Mouse (Mus musculus): ENCODE data around the gene Vmn1r208. TPM values are rescaled to one million over a fixed set of nuclear protein-coding genes. Genes with fewer than 3 reads are reported as not detected.
"Not testable (repeated sequence)": the region's sequence is repeated elsewhere in the genome, so short reads cannot be mapped to it uniquely, and the experiment has no call there.

Gene Vmn1r208
- not detected in 2 replicates for polyA plus RNA-seq (2015; fragmentation: Nextera tagmentation; extraction: Ambion mirVana)

DNA sequence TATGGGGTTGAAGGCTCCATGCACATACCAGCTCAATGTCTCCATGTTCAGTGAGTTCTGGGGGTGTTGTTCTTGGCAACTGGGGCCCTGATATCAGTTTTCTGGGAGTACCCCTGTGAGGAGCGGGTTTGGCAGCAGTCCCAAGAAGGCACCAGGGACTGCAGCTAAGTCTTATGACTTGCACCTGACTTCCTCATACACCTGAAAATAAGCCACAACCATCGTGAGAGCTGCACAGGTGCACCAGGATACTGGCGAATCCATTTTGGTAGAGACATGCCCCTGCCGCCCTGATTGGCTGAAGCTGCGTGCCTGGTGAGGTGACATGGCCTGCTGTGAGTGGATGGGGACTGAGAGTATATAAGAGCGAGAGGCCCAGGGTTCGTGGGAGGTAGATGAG, at the start of gene Vmn1r208:
TSS of gene Vmn1r208 (minus strand) at position 101 of the 400 bp plus-strand sequence.
- H3K27me3 ChIP-seq (replicated peaks; ENCODE audit: insufficient read depth, low read length); H3K4me2 ChIP-seq (replicated peaks; ENCODE audit: low read depth, low read length); H3K4me1 ChIP-seq (ENCODE audit: insufficient read depth, low read depth, low read length); H3K9ac ChIP-seq (replicated peaks; ENCODE audit: low read depth); H3K4me3 ChIP-seq (ENCODE audit: low read depth, low read length); DNase-seq (ENCODE audit: low spot score); H3K36me3 ChIP-seq (ENCODE audit: insufficient read depth, low read length); H3K27ac ChIP-seq (ENCODE audit: low read length); ATAC-seq; H3K9me3 ChIP-seq (ENCODE audit: low read length): not testable (repeated sequence)
- no CpG with 5 or more reads among the region's 7 CpGs for WGBS

DNA sequence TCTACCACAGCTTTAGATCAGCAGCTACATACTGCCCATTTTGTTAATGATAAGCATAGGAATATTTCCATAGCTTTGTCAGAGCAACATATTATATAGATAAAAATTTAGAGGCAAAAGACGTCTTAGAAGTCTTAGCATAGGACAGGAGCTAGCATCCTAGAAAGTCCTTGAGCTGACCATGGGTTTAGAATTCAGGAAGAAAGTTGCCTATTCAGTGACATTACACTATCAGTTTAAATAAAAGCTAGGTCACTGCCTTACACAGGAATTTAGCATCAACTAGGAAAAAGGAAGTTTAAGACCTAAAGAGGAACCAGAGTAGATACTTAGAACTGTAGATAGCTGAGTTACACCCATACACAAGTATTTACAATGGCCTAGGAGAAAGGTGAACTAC, 44.4 kb upstream of the Vmn1r208 start:
- not testable (repeated sequence) for ATAC-seq; H3K9ac ChIP-seq (replicated peaks; ENCODE audit: low read depth); H3K4me1 ChIP-seq (ENCODE audit: insufficient read depth, low read depth, low read length); H3K36me3 ChIP-seq (ENCODE audit: insufficient read depth, low read length); H3K9me3 ChIP-seq (ENCODE audit: low read length); DNase-seq (ENCODE audit: low spot score); H3K27ac ChIP-seq (ENCODE audit: low read length); H3K4me3 ChIP-seq (ENCODE audit: low read depth, low read length); H3K4me2 ChIP-seq (replicated peaks; ENCODE audit: low read depth, low read length); H3K27me3 ChIP-seq (replicated peaks; ENCODE audit: insufficient read depth, low read length)
- WGBS: 83% methylated on average over 1 of the region's 1 CpGs

DNA sequence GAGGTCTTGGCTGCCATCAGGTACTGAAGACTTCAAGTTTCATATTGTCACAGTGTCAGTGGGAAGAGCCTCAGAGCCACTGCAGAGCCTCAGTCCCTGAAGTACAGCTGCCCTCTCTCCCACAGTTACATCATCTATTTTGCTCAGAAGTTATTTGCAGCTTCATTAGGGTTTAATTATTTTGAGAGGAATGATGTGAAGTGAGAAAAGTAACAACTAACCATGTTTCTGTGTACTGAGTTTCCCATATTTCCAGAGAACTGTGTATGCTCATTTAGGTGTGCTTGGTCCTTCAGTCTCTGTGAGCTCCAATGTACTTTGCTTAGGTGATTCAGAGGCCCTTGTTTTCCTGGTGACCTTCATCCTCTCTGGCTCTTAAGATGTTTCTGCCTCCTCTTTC, 32.4 kb upstream of the Vmn1r208 start, which contains the start of gene Vmn1r209:
TSS of gene Vmn1r209 (minus strand) at position 101 of the 400 bp plus-strand sequence.
- H3K9me3 ChIP-seq (ENCODE audit: low read length); DNase-seq (ENCODE audit: low spot score); H3K4me2 ChIP-seq (replicated peaks; ENCODE audit: low read depth, low read length); H3K4me3 ChIP-seq (ENCODE audit: low read depth, low read length); H3K27ac ChIP-seq (ENCODE audit: low read length); H3K27me3 ChIP-seq (replicated peaks; ENCODE audit: insufficient read depth, low read length); ATAC-seq; H3K36me3 ChIP-seq (ENCODE audit: insufficient read depth, low read length); H3K9ac ChIP-seq (replicated peaks; ENCODE audit: low read depth); H3K4me1 ChIP-seq (ENCODE audit: insufficient read depth, low read depth, low read length): not testable (repeated sequence)

DNA sequence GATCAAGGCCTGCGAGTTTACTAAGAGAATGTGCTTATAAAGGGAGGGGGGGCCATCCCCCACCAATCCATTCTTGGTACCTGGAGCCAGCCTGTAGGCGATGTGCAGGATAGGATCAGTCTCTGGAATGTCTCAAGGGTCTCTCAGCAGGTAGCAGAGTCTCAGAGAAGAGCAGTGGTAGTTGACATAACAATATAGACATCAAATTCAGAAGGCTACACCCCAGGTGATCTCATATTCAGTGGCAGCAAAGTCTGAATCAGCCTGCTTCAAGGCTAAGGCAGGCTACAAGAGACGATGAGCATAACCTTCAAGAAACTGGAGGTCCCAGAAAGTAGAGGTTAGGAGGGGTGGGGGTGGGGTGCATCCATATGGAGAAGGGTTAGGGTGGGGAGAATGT, 10.9 kb upstream of the Vmn1r208 start:
- not testable (repeated sequence) for H3K4me3 ChIP-seq (ENCODE audit: low read depth, low read length); ATAC-seq; H3K4me2 ChIP-seq (replicated peaks; ENCODE audit: low read depth, low read length); H3K27me3 ChIP-seq (replicated peaks; ENCODE audit: insufficient read depth, low read length); H3K27ac ChIP-seq (ENCODE audit: low read length); H3K9me3 ChIP-seq (ENCODE audit: low read length); H3K36me3 ChIP-seq (ENCODE audit: insufficient read depth, low read length); H3K4me1 ChIP-seq (ENCODE audit: insufficient read depth, low read depth, low read length); DNase-seq (ENCODE audit: low spot score); H3K9ac ChIP-seq (replicated peaks; ENCODE audit: low read depth)
- WGBS: 70% methylated on average over 3 of the region's 3 CpGs

DNA sequence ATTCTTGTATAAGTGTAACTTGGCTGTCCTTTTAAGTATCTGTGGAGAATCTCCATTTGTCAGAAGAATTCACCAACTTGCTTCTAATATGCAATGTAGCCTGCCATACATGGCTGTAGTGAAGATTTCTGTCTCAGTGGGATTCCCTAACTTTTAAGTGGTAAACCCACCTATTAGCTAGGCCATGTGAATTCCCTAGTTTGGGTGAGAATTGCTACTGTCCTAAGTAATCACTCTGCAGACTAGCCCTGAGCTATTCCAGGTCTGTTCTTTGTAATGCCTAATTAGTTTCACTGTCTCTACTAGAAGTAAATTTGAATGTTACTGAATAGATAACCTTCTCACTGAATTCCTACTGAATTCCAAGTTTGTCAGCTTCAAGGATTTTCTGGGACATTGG, 7.0 kb upstream of the Vmn1r208 start:
- not testable (repeated sequence) for H3K4me1 ChIP-seq (ENCODE audit: insufficient read depth, low read depth, low read length); DNase-seq (ENCODE audit: low spot score); H3K4me3 ChIP-seq (ENCODE audit: low read depth, low read length); ATAC-seq; H3K4me2 ChIP-seq (replicated peaks; ENCODE audit: low read depth, low read length); H3K27ac ChIP-seq (ENCODE audit: low read length); H3K27me3 ChIP-seq (replicated peaks; ENCODE audit: insufficient read depth, low read length); H3K36me3 ChIP-seq (ENCODE audit: insufficient read depth, low read length); H3K9ac ChIP-seq (replicated peaks; ENCODE audit: low read depth); H3K9me3 ChIP-seq (ENCODE audit: low read length)

DNA sequence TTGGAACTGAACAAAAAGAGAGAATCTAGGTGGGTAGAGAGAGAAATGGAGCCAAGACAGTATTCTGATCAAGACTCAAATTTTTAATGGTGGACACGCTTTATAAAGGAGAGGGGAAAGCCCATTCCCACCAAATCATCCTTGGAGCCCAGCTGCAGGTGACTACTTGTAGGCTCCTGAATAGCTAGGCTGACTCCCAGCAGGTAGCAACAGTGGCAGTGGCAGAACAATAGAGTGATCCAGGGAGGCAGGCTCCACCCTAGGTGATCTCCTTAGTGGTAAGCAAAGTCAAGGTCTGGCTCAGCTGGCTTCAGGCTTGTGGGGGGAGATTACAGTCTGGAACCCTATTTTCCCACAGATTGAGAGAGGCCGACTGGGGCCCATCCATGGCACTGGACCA, 5.6 kb downstream of the Vmn1r208 start:
- H3K36me3 ChIP-seq (ENCODE audit: insufficient read depth, low read length); DNase-seq (ENCODE audit: low spot score); H3K4me1 ChIP-seq (ENCODE audit: insufficient read depth, low read depth, low read length); H3K4me2 ChIP-seq (replicated peaks; ENCODE audit: low read depth, low read length); ATAC-seq; H3K27ac ChIP-seq (ENCODE audit: low read length); H3K27me3 ChIP-seq (replicated peaks; ENCODE audit: insufficient read depth, low read length); H3K4me3 ChIP-seq (ENCODE audit: low read depth, low read length); H3K9me3 ChIP-seq (ENCODE audit: low read length); H3K9ac ChIP-seq (replicated peaks; ENCODE audit: low read depth): not testable (repeated sequence)
- no CpG with 5 or more reads among the region's 2 CpGs for WGBS

DNA sequence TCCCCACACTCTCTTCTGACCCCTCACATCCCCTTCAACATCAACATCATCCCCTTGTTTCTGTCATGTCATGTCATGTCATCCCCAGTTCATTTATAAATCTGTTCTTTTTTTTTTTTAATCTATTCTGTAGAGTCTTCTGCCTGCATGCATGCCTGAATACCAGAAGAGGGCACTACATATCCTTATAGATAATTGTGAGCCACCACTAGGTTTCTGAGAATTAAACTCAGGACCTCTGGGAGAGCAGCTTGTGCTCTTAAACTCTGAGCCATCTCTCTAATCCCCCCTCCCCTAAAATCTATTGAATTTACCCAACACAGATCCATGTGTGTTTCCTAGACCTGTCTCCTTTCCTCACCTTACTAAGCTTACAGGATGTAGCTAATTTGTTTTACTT, 29.7 kb downstream of the Vmn1r208 start:
- TF ChIP-seq EP300 (IDR thresholded peaks at IDR 0.05): no peak
- no peak for TF ChIP-seq CTCF (IDR thresholded peaks at IDR 0.05)
- Histone ChIP-seq H3K4me3 (ENCODE audit: low read depth, low read length) (no peak overlapping the region), H3K27me3 (replicated peaks; ENCODE audit: insufficient read depth, low read length) (no peaks in the 10 kb centered on the region), H3K9me3 (ENCODE audit: low read length) (no peaks in the 10 kb centered on the region), H3K4me1 (ENCODE audit: insufficient read depth, low read depth, low read length) (no peaks in the 10 kb centered on the region), H3K36me3 (ENCODE audit: insufficient read depth, low read length) (no peaks in the 10 kb centered on the region), H3K27ac (ENCODE audit: low read length) (no peak overlapping the region), H3K4me2 (replicated peaks; ENCODE audit: low read depth, low read length) (no peak overlapping the region), H3K9ac (replicated peaks; ENCODE audit: low read depth) (no peak overlapping the region)
- ATAC-seq: no peak
- DNase-seq (ENCODE audit: low spot score): no peak

DNA sequence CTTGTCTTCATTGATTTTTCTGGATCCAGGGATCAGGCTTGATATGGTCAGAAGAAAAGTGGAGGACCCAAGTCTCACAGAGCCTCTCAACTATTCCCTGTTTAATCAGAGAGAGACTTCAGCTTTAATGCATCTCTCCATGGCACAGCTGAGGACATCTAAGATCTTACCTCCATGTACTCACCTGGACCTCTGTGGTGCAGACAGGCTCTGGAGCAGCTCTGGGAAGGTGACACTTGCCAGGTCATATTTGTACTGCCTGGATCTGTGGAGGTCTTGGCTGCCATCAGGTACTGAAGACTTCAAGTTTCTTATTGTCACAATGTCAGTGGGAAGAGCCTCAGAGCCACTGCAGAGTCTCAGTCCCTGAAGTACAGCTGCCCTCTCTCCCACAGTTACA, 47.7 kb downstream of the Vmn1r208 start, which contains the start of gene Vmn1r207-ps:
TSS of gene Vmn1r207-ps (minus strand) at position 101 of the 400 bp plus-strand sequence.
- H3K9me3 ChIP-seq (ENCODE audit: low read length); H3K4me2 ChIP-seq (replicated peaks; ENCODE audit: low read depth, low read length); H3K27me3 ChIP-seq (replicated peaks; ENCODE audit: insufficient read depth, low read length); H3K36me3 ChIP-seq (ENCODE audit: insufficient read depth, low read length); ATAC-seq; H3K4me1 ChIP-seq (ENCODE audit: insufficient read depth, low read depth, low read length); H3K27ac ChIP-seq (ENCODE audit: low read length); DNase-seq (ENCODE audit: low spot score); H3K4me3 ChIP-seq (ENCODE audit: low read depth, low read length); H3K9ac ChIP-seq (replicated peaks; ENCODE audit: low read depth): not testable (repeated sequence)

All from lung, postnatal 0 days (tissue).